Mouse (Mus musculus) embryo, embryonic 11 days (tissue): ENCODE measurements around the gene Mn1.

ENCODE experiments used
- DNase-seq: peaks from one replicate; pipeline ENCODE4 v3.0.0-alpha.2; 2015

The Mn1 gene

GRCm38 (mm10) chr5:111416591-111417374 is at the start of gene Mn1:
Gene Mn1, plus strand, starts transcription at chr5:111417362.
- DNase-seq, result peak; percentile 98

GRCm38 (mm10) chr5:111367937-111368517 is 49.1 kb upstream of the Mn1 start:
- no peak for DNase-seq

- peak; percentile 39 for DNase-seq
Observed at GRCm38 (mm10) chr5:111368576-111368975, 48.6 kb upstream of the Mn1 start.

- no peak for DNase-seq
Observed at GRCm38 (mm10) chr5:111375616-111376015, 41.5 kb upstream of the Mn1 start.

- DNase-seq, result no peak
Observed at GRCm38 (mm10) chr5:111376276-111377020, 40.7 kb upstream of the Mn1 start.

GRCm38 (mm10) chr5:111378126-111378993 is 38.8 kb upstream of the Mn1 start:
- no peak for DNase-seq

GRCm38 (mm10) chr5:111383335-111383734 is 33.8 kb upstream of the Mn1 start:
- no peak for DNase-seq

GRCm38 (mm10) chr5:111390911-111391310 is 26.3 kb upstream of the Mn1 start:
- DNase-seq, result no peak

- DNase-seq, result no peak
Observed at GRCm38 (mm10) chr5:111391485-111391884, 25.7 kb upstream of the Mn1 start.

- DNase-seq, result peak; percentile 91
Observed at GRCm38 (mm10) chr5:111393346-111394197, 23.6 kb upstream of the Mn1 start.

- peak; percentile 30 for DNase-seq
Observed at GRCm38 (mm10) chr5:111394198-111395053, 22.7 kb upstream of the Mn1 start.

GRCm38 (mm10) chr5:111395771-111396170 is 21.4 kb upstream of the Mn1 start:
- DNase-seq, result peak; percentile 51

GRCm38 (mm10) chr5:111396199-111396598 is 21.0 kb upstream of the Mn1 start:
- DNase-seq, result no peak

GRCm38 (mm10) chr5:111398471-111398870 is 18.7 kb upstream of the Mn1 start:
- DNase-seq, result no peak

GRCm38 (mm10) chr5:111399271-111399670 is 17.9 kb upstream of the Mn1 start:
- no peak for DNase-seq

- DNase-seq, result no peak
Observed at GRCm38 (mm10) chr5:111401879-111402650, 15.1 kb upstream of the Mn1 start.

- no peak for DNase-seq
Observed at GRCm38 (mm10) chr5:111402651-111402996, 14.5 kb upstream of the Mn1 start.

GRCm38 (mm10) chr5:111404721-111405120 is 12.4 kb upstream of the Mn1 start:
- no peak for DNase-seq

GRCm38 (mm10) chr5:111408470-111409105 is 8.6 kb upstream of the Mn1 start:
- peak; percentile 64 for DNase-seq
